Mouse (Mus musculus) forebrain, embryonic 16.5 days (tissue): ENCODE measurements around the gene Acvrl1. TPM values are rescaled to one million over a fixed set of nuclear protein-coding genes. Genes with fewer than 3 reads are reported as not detected.
A peak's percentile ranks its signal among the peaks of the same experiment; 100 is the strongest.

Experiments
- ATAC-seq: fragments of 200-750 bp; cut with Nextera tagmentation; 2 replicates; pipeline ENCODE4 v1.8.0; 2017; ENCODE audit warnings: mild to moderate bottlenecking, moderate library complexity
- H3K27ac ChIP-seq: fragments of 300-500 bp; sonication (generic); 2 replicates; pipeline ENCODE4 v1.5.1; 2014; ENCODE audit warnings: low read length, control low read depth
- H3K27me3 ChIP-seq: fragments of 300-500 bp; sonication (generic); replicated peaks from 2 replicates; pipeline ENCODE4 v1.6.1; 2014; ENCODE audit warnings: low read length; ENCODE audit not compliant: control insufficient read depth, insufficient read depth
- H3K36me3 ChIP-seq: fragments of 300-500 bp; sonication (generic); 2 replicates; pipeline ENCODE4 v1.6.1; 2014; ENCODE audit not compliant: control insufficient read depth, insufficient read depth
- H3K4me1 ChIP-seq: fragments of 300-500 bp; sonication (generic); replicated peaks from 2 replicates; pipeline ENCODE4 v1.6.1; 2014; ENCODE audit warnings: low read length; ENCODE audit not compliant: control insufficient read depth, insufficient read depth
- H3K4me2 ChIP-seq: fragments of 300-500 bp; sonication (generic); 2 replicates; pipeline ENCODE4 v1.6.1; 2014; ENCODE audit warnings: mild to moderate bottlenecking, low read length, control low read depth
- H3K4me3 ChIP-seq: fragments of 300-500 bp; sonication (generic); replicated peaks from 2 replicates; pipeline ENCODE4 v1.5.1; 2014; ENCODE audit warnings: mild to moderate bottlenecking, low read length, control low read depth
- H3K9ac ChIP-seq: fragments of 300-500 bp; sonication (generic); replicated peaks from 2 replicates; pipeline ENCODE4 v1.6.1; 2014; ENCODE audit warnings: low read depth, low read length, control low read depth
- H3K9me3 ChIP-seq: fragments of 300-500 bp; sonication (generic); 2 replicates; pipeline ENCODE4 v1.6.1; 2016; ENCODE audit warnings: low read length; ENCODE audit not compliant: control insufficient read depth
- WGBS: fragments of 180-500 bp; shearing (Covaris S2); extraction: QIAGEN DNeasy Blood & Tissue Kit; methylation state at CpG from one replicate; pipeline ENCODE4 v1.1.7; 2014; 5-methylcytosine and 5-hydroxymethylcytosine counted together
- polyA plus RNA-seq: library from polyadenylated mRNA; unstranded; fragments of >200 nt; fragmentation: Nextera tagmentation; extraction: Ambion mirVana; gene quantifications from 2 replicates; pipeline ENCODE4 v1.2.1, GENCODE M21; 2015

Acvrl1 gene
- polyA plus RNA-seq, 1 experiment from 2014 or later = 8.0 TPM

- no peaks in the 10 kb centered on the region for H3K36me3 ChIP-seq
- WGBS = 95% methylated on average over 8 of the region's 8 CpGs
- H3K4me2 ChIP-seq = no peak overlapping the region
- no peak for ATAC-seq
- H3K27ac ChIP-seq = no peak overlapping the region
- no peak overlapping the region for H3K4me3 ChIP-seq
- H3K9me3 ChIP-seq = no peaks in the 10 kb centered on the region
- no peaks in the 10 kb centered on the region for H3K27me3 ChIP-seq
- peaks cover 11% of the 10 kb centered on the region for H3K4me1 ChIP-seq
- H3K9ac ChIP-seq = no peak overlapping the region
These were observed 36.8 kb upstream of the Acvrl1 start for GRCm38 (mm10) chr15:101091551-101091950.

DNA sequence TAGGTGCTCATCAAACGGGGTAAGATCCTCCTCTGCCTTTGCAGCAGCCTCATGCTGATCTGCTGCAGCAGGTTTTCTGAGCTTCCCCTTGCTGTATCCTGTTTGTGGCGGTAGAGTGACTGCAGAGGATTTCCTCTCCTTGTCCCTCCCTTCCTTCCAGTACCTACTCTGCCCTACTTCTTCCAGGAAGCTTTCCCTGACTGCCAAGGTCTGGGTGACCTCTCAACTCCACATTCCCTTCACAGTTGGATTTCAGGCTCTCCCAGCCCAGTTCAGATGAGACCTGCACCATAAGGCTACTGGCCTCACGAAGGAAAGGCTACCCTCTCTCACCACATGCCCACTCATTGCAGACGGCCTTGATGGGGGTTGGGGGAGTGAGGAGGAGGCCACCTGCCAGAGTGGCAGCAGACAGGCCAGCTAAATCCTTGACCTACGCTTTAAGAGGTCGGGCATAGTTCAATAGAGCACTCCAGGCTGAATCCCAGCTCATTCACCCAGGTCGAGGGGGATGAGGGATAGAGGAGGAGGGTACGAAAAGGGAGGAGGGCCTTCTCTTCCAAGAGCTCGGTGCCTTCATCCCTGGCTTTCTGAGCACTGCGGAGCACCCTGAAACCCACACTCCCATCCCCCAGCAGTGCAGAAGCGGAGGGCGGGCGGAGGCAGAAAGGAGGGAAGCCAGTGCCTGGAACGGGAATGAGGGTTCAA, 36.0 kb upstream of the Acvrl1 start:
- Histone ChIP-seq H3K9me3 (no peaks in the 10 kb centered on the region), H3K4me2 (no peak overlapping the region), H3K36me3 (no peaks in the 10 kb centered on the region), H3K4me1 (peaks cover 11% of the 10 kb centered on the region), H3K27ac (no peak overlapping the region), H3K27me3 (no peaks in the 10 kb centered on the region), H3K9ac (no peak overlapping the region), H3K4me3 (no peak overlapping the region)
- WGBS = 35% methylated on average over 14 of the region's 14 CpGs
- peak; percentile 49 for ATAC-seq

- ATAC-seq = peak; percentile 95
- H3K4me1 ChIP-seq = peaks cover 14% of the 10 kb centered on the region
- H3K4me2 ChIP-seq = peak overlapping the region; percentile 39
- H3K9ac ChIP-seq = 0 out of 2 replicates have a peak overlapping the region, but pooled peaks have one; percentile 10
- H3K27ac ChIP-seq = no peak overlapping the region
- no peaks in the 10 kb centered on the region for H3K36me3 ChIP-seq
- no peaks in the 10 kb centered on the region for H3K9me3 ChIP-seq
- no peaks in the 10 kb centered on the region for H3K27me3 ChIP-seq
- 0 out of 2 replicates have a peak overlapping the region, but pooled peaks have one; percentile 6 for H3K4me3 ChIP-seq
- 11% methylated on average over 25 of the region's 25 CpGs for WGBS
These were observed 35.3 kb upstream of the Acvrl1 start for GRCm38 (mm10) chr15:101092829-101093648.

GRCm38 (mm10) chr15:101093988-101094387, 34.3 kb upstream of the Acvrl1 start:
- H3K27me3 ChIP-seq = no peaks in the 10 kb centered on the region
- no peak overlapping the region for H3K4me3 ChIP-seq
- no peaks in the 10 kb centered on the region for H3K36me3 ChIP-seq
- no peak overlapping the region for H3K9ac ChIP-seq
- H3K4me2 ChIP-seq = no peak overlapping the region
- no peak for ATAC-seq
- H3K27ac ChIP-seq = no peak overlapping the region
- H3K9me3 ChIP-seq = no peaks in the 10 kb centered on the region
- H3K4me1 ChIP-seq = peaks cover 18% of the 10 kb centered on the region
- WGBS = 47% methylated on average over 6 of the region's 6 CpGs

DNA sequence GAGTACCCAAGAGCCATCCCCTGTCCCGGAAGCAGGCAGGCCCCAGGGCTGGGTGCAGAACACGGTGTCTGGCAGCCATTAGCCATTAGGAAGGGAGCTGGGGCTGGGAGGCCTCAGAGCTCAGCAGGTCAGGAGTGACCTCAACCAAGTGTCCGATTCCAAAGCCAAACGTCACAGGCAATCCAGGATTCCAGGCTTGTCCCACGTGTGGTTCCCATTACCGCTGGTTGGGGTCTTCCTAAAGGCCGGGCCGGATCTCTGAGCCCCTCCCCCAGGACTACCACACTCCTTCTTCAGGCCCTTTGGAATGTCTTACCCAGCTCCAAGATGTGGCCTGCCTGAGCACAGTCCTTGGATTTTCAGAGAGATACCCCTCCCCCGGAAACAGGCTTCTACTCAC, 33.3 kb upstream of the Acvrl1 start:
- 71% methylated on average over 9 of the region's 9 CpGs for WGBS
- Histone ChIP-seq H3K27me3 (no peaks in the 10 kb centered on the region), H3K27ac (no peak overlapping the region), H3K9me3 (no peaks in the 10 kb centered on the region), H3K4me2 (no peak overlapping the region), H3K4me3 (no peak overlapping the region), H3K4me1 (peaks cover 18% of the 10 kb centered on the region), H3K36me3 (no peaks in the 10 kb centered on the region), H3K9ac (no peak overlapping the region)
- no peak for ATAC-seq

DNA sequence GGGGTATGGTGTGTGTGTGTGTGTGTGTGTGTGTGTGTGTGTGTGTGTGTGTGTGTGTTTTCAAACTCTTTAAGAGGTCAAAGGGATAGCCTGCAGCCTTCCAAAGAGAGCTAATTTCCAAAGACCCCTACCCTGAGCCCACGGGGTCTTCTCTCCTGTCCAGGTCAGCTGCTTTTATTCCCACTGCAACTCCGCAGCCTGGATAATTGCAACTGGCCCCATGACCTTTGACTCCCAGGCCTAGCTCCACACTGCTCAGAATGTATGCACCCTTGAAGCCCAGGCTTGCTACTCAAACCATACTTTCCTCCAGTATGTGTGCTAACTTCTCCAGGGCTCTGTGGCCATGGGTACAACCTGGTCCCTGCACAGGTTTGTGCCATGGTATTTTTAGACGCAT, 32.9 kb upstream of the Acvrl1 start:
- no peak overlapping the region for H3K4me2 ChIP-seq
- no peaks in the 10 kb centered on the region for H3K27me3 ChIP-seq
- 56% methylated on average over 3 of the region's 3 CpGs for WGBS
- peaks cover 18% of the 10 kb centered on the region for H3K4me1 ChIP-seq
- ATAC-seq = no peak
- no peaks in the 10 kb centered on the region for H3K36me3 ChIP-seq
- H3K27ac ChIP-seq = no peak overlapping the region
- no peaks in the 10 kb centered on the region for H3K9me3 ChIP-seq
- H3K4me3 ChIP-seq = no peak overlapping the region
- H3K9ac ChIP-seq = no peak overlapping the region

- H3K9ac ChIP-seq = no peak overlapping the region
- no peak overlapping the region for H3K4me3 ChIP-seq
- no peaks in the 10 kb centered on the region for H3K36me3 ChIP-seq
- no peaks in the 10 kb centered on the region for H3K27me3 ChIP-seq
- peak; percentile 27 for ATAC-seq
- 5% methylated on average over 25 of the region's 28 CpGs for WGBS
- peaks cover 11% of the 10 kb centered on the region for H3K4me1 ChIP-seq
- peak overlapping the region; percentile 24 for H3K4me2 ChIP-seq
- no peaks in the 10 kb centered on the region for H3K9me3 ChIP-seq
- H3K27ac ChIP-seq = no peak overlapping the region
These were observed 30.2 kb upstream of the Acvrl1 start for GRCm38 (mm10) chr15:101097985-101098651.

GRCm38 (mm10) chr15:101100996-101101395, 27.3 kb upstream of the Acvrl1 start:
- WGBS = 87% methylated on average over 3 of the region's 3 CpGs
- H3K4me2 ChIP-seq = no peak overlapping the region
- peaks cover 6% of the 10 kb centered on the region for H3K4me1 ChIP-seq
- H3K4me3 ChIP-seq = no peak overlapping the region
- no peaks in the 10 kb centered on the region for H3K36me3 ChIP-seq
- H3K27ac ChIP-seq = no peak overlapping the region
- ATAC-seq = no peak
- no peaks in the 10 kb centered on the region for H3K27me3 ChIP-seq
- H3K9ac ChIP-seq = no peak overlapping the region
- H3K9me3 ChIP-seq = no peaks in the 10 kb centered on the region

- ATAC-seq = no peak
- no peaks in the 10 kb centered on the region for H3K4me1 ChIP-seq
These were observed 24.6 kb upstream of the Acvrl1 start for GRCm38 (mm10) chr15:101103605-101104304.

More at GRCm38 (mm10) chr15:101103605-101104304, 24.6 kb upstream of the Acvrl1 start:
- Histone ChIP-seq H3K27ac (no peak overlapping the region), H3K27me3 (no peaks in the 10 kb centered on the region), H3K4me3 (no peak overlapping the region), H3K9me3 (no peaks in the 10 kb centered on the region), H3K9ac (no peak overlapping the region), H3K4me2 (no peak overlapping the region), H3K36me3 (no peaks in the 10 kb centered on the region)
- WGBS = 87% methylated on average over 9 of the region's 9 CpGs
